Mouse (Mus musculus): Measurements from ENCODE around the gene Bcas1.
"Not testable (repeated sequence)": the region's sequence is repeated elsewhere in the genome, so short reads cannot be mapped to it uniquely, and the experiment has no call there.

Bcas1 gene

DNA sequence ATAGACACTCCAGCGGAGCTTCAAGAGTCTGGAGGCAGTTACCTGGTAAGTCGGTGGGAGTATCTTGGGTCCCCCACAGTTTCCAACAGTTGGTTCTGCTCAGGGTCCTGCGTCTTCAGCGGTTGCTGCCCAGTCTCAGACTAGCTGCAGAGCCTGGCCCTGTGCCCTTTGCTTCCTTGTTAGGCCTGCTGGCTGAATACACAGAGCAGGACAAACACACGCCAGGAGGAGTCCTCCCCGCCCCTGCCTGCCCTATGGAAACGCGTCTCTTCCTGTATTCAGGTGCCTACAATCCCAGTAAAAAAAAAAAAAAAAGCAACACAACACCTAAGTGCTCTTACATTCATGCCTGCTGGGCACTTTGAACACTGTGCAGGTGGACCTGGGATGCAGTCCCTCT lies at the start of gene Bcas1:
TSS of gene Bcas1 (minus strand) at position 142 of the 400 bp plus-strand sequence.
- no peak for DNase-seq (ENCODE audit: low read depth, low spot score)

DNA sequence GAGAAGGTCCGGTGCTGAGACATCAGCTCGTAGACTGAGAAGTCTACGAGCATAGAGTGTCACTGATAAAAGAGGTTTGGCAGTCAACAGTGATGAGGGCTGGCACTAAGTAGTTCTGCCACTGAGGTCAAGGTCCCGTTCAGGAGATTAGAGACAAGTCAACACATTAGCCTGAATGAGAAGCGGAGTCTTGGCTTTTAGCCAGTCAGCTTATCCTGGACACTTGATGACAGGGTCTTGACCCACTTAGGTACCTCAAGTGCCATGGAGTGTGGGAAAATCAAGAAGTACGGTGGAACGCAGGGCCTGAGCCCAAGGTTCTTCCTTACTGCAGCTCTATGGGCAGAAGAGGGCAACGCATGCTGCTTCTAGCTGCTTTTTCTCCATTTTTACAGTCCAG lies 49.0 kb upstream of the Bcas1 start:
- DNase-seq (ENCODE audit: low read depth, low spot score): no peak

DNA sequence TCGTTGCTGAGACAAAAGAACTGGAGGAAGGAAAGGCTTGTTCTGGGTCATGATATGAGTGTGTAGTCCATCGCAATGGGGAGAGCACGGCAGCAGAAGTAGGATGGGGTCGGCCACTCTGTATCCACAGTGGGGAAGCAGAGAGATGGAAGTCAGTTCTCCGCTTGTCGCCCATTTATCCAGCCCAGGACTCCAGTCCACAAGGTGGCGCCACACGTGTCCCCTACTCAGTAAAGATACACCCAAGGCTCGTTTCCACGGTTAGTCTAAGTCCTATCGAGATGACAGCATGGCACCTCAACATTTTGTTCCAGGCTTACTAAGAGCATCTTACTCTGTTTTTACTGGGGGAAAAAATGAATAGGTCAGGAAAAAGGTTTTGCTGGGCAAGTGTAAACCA lies 48.6 kb upstream of the Bcas1 start:
- DNase-seq (ENCODE audit: low read depth, low spot score): peak; percentile 5

GRCm38 (mm10) chr2:170475164-170475563 lies 47.5 kb upstream of the Bcas1 start:
- no peak for DNase-seq (ENCODE audit: low read depth, low spot score)

DNA sequence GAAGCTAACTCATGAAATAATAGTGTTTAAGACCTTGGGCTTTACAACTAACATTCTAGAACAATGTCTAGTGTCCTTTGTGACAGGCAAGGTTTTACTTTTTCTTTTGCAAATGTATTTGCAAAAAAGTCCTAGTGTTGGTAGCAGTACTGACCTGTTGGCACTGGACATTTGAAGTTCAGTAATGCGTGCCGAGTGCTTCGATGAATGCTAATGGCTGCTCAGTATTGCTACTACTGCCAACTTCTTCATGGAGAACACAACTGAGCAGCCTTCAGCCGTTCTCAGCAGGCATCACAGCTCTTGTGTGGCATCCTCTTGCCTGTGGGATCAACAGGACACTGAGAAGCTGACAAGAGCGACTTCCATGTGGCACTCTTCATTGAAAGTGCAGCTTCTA lies 46.5 kb upstream of the Bcas1 start:
- DNase-seq (ENCODE audit: low read depth, low spot score): no peak

DNA sequence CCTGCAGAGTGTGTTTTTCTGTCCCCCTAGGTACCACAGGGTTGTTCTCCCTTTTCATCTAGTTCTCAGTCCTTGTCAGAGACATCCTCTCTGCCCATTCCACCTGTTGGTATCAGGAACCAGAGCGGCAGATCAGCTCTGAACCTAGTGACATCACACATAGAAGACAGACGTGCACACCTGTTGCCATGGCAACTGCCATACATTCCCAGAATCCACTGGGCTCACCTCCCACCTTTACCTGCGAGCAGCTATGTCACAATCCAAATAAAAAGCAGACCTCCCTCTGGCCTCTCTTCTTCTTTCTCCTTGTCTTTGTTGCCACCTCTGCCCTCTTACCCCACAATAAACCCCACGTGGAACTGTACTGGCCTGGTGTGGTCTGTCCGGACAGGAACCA lies 42.9 kb upstream of the Bcas1 start:
- DNase-seq (ENCODE audit: low read depth, low spot score): no peak

DNA sequence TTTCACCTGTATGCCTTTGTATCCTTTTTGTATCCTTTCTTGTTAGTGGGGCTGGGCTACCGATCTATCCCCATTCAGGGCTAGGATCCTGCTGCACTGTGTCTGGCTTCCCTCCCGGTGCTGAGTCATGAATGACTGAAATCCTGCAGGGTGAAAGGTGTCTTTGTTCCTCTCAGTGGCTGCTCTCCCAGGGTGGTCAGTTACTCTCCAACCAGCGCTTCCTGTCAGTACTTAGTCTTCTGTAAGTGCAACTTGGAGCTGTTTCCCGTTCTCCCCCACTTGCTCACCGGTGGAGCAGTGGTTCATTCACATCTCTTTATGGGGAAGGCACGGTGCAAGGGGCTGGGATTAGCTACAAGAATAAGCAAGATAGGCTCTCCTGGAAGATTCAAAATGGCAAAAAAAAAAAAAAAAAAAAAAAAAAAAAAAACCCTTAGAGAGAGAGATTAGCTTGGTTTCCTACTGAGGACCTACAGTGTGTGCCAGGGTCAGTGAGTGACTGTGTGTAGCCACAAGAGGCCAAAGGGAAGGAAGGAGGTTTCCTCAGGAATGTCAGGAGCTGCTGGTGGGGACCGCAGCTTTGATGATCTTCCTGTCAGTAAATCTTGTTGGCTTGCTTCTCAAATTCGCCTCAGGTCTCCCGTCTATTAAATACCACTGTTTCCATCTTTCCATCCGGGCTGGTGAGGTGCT lies 42.1 kb upstream of the Bcas1 start:
- no peak for DNase-seq (ENCODE audit: low read depth, low spot score)

DNA sequence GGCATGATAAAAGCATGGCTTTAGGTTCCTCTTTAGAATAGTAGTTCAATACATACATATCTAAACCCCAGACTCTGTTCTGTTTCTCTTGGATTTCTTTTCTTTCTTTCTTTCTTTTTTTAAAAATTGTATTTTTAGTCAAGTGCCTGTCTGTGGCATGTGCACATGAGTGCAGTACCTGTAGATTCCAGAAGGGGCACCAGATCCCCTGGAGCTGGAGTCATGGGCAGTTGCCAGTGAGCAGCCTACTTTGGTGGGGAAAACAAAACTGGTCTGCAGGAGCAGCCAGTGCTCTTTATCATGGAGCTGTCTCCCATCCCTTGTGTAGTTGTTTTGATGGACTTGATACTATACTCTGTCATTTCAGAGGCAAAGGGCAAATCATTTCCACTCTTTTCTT lies 40.4 kb upstream of the Bcas1 start:
- peak; percentile 29 for DNase-seq (ENCODE audit: low read depth, low spot score)

DNA sequence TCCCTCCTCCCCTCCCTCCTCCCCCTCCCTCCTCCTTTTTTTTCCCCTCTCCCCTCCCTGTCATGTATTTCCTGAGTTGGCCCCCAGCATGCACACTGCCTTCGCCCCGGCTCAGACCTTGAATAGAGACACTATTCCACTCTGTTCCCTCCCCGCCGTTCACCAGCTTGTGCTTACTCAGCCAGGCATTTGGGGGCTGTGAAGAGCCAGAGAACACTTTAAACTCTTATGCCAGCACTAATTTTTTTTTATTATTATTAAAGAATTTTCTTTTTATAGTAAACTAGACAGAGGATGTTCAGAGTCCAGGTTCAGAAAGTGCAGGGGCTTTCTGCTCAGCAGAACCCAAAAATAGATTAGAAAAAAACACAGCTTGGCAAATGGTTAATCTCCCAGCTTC lies 37.2 kb upstream of the Bcas1 start:
- no peak for DNase-seq (ENCODE audit: low read depth, low spot score)

GRCm38 (mm10) chr2:170461652-170462051 lies 34.0 kb upstream of the Bcas1 start:
- no peak for DNase-seq (ENCODE audit: low read depth, low spot score)

DNA sequence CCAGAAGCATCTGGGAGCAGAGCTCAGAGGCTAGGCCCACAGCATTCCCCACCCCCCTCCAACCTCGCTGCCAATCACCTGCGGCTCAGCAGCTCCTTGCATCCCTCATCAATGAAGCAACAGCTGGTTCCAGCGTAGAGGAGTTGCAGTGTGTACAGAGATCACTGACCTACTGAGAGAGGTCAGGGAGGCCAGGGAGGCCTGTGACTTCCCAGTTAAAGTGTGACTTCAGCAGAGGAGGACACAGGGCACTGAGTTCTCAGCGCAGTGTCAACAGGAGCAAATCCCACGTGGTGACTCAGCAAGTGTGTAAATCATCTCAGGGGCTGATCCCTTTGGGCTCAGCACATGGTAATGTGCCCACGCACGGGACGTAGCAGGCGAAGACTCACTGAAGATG lies 32.2 kb upstream of the Bcas1 start:
- DNase-seq (ENCODE audit: low read depth, low spot score): no peak

DNA sequence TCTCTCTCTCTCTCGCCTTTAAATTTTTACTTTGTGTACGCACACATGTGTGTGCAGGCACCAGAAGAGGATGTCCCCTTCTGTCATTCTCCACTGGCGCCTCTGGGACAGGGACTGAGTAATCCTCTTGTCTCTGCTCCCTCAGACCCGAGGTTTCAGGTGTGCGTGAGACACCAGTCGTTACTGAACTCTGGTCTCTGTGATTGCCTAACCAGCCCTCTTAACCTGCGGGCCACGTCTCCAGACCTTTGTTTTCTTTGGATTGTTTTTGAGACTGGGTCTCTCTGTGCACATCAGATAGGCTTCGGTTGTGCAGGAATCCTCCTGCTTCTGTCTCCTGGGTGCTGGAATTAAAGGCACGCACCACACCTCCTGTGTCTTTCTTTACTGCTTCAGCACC lies 31.5 kb upstream of the Bcas1 start:
- DNase-seq (ENCODE audit: low read depth, low spot score): no peak

GRCm38 (mm10) chr2:170453809-170454208 lies 26.2 kb upstream of the Bcas1 start:
- DNase-seq (ENCODE audit: low read depth, low spot score): not testable (repeated sequence)

DNA sequence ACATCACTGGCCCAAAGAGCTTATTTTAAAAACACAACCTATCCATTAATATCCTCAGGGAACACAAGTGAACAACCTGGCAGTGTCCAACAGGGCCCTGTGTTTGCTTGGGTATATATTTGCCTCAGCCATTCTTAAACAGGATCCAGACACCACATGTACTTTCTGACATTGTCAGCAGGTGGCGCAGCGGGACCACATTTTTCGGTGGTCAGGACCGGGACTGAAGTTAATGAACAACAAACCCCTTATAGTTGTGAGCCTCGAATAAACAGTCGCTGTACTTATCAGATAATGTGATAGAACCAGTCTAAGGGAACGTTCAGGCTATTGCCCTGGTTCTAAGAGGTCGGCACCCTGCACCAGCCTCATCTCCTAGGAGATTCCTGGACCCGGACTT lies 23.3 kb upstream of the Bcas1 start:
- DNase-seq (ENCODE audit: low read depth, low spot score): peak; percentile 75

GRCm38 (mm10) chr2:170447651-170448050 lies 20.0 kb upstream of the Bcas1 start:
- no peak for DNase-seq (ENCODE audit: low read depth, low spot score)

DNA sequence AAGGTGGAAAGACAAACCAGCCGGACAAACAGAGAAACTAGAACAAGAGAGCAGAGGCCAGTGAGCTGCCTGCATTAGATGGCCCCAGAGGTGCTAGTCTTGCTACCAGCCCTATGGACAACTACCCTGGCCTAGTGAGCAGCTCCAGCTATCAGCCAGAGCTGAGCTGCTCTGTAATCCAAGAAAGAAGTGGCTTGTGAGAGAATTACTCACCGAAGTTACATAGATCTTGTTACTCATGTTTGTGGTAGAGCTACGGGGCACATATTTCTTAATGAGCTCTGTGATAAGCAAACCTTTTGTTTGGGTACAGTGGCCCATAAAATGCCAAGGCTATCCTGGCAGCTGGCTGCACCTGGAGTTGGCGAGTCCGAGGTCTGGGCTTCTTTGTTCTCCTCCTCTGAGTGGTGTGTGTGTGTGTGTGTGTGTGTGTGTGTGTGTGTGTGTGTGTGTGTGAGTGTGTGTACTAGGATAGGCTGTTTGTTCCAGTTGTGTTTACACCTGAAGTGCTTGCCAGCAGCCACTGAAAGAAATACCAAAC lies 19.3 kb upstream of the Bcas1 start:
- DNase-seq (ENCODE audit: low read depth, low spot score): no peak

DNA sequence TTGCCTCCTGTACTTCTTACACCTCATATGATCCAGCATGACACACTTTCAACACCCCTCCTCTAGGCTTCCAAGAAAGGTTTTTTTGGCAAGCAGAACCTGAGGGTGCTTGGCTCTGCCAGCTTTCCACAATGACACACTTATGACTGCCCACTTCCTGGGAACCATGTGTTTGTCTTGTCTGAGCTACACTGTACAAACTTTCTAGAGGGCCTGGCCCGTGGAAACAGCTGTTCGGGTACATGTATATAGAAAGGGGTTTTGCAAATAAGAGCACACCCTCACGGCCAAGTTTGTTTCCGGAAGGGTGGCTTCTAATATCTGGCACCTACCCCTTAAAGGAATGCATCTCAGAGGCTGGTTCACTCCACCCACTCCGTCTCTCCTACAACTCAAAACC lies 18.2 kb upstream of the Bcas1 start:
- DNase-seq (ENCODE audit: low read depth, low spot score): no peak

- peak; percentile 42 for DNase-seq (ENCODE audit: low read depth, low spot score)
Observed at GRCm38 (mm10) chr2:170442535-170442934, 14.9 kb upstream of the Bcas1 start.

DNA sequence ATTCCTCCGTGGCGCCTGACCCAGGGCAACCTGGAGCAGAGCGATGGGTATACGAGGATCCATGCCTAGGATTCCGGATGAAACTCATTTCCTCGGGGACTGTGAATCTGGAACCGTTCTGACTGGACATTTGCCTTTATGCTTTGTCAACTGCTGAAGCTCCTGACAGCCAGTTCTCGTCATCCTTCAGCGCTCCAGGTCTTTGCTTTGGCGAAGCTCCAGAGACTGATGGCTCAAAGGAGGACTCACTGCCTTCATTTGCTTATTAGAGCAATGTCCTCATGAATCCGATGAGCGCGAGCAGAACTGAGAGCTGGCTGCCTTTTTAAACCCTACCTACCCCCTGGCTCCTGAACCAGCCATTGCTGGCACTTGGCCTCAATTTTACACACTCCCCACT lies 11.1 kb upstream of the Bcas1 start:
- no peak for DNase-seq (ENCODE audit: low read depth, low spot score)

- DNase-seq (ENCODE audit: low read depth, low spot score): no peak
Observed at GRCm38 (mm10) chr2:170436204-170436603, 8.6 kb upstream of the Bcas1 start.

- DNase-seq (ENCODE audit: low read depth, low spot score): no peak
Observed at GRCm38 (mm10) chr2:170432152-170432551, 4.5 kb upstream of the Bcas1 start.

DNA sequence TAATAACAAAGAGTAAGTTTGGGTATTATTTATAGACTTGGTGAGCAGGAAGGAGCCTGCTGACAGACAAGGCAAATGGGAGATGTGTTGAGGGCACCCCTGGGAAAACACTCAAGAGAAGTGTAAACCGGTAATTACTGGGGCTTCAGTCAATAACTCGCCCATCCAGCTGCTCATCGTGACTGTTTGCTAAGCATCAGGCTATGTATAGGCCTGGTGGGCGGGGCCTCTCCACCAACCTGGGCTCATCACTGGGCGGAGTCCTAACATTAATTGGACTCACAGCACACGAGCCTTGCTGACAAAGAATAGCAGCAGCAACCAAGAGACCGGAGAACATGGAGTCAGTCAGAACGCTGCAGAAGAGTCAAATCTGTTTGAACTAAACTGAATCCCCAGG lies 1.3 kb upstream of the Bcas1 start:
- no peak for DNase-seq (ENCODE audit: low read depth, low spot score)

GRCm38 (mm10) chr2:170424131-170424530 lies 3.5 kb downstream of the Bcas1 start:
- no peak for DNase-seq (ENCODE audit: low read depth, low spot score)

GRCm38 (mm10) chr2:170421924-170422323 lies 5.7 kb downstream of the Bcas1 start:
- peak; percentile 23 for DNase-seq (ENCODE audit: low read depth, low spot score)
